Mouse (Mus musculus) myocyte (in vitro differentiated cells): ENCODE measurements at regions not wholly inside any gene's neighbourhood (a gene's known extent, or its start where the extent isn't known, plus 50 kb on each side); places are given as distances from the start of the nearest gene placed in this dataset.
A peak's percentile ranks its signal among the peaks of the same experiment; 100 is the strongest.
"Not testable (repeated sequence)": the region's sequence is repeated elsewhere in the genome, so short reads cannot be mapped to it uniquely, and the experiment has no call there.

Source experiments
- H3K27me3 ChIP-seq: one replicate; pipeline ENCODE4 v1.6.1; 2011; ENCODE audit not compliant: control insufficient read depth, insufficient read depth, insufficient read length
- H3K36me3 ChIP-seq: one replicate; pipeline ENCODE4 v1.6.1; 2011; ENCODE audit not compliant: control insufficient read depth, insufficient read depth
- H3K4me2 ChIP-seq: one replicate; pipeline ENCODE4 v1.6.1; 2011; ENCODE audit warnings: low read depth, control low read depth
- H3K4me3 ChIP-seq: one replicate; pipeline ENCODE4 v1.5.1; 2011; ENCODE audit warnings: mild to moderate bottlenecking, control low read depth, moderate library complexity
- H3K79me2 ChIP-seq: one replicate; pipeline ENCODE4 v1.6.1; 2011; ENCODE audit not compliant: control insufficient read depth, insufficient read depth
- H3ac ChIP-seq: one replicate; pipeline ENCODE4 v1.6.1; 2011; ENCODE audit not compliant: control insufficient read depth, insufficient read length
- CEBPB ChIP-seq: IDR thresholded peaks from 2 replicates; pipeline ENCODE4 v1.6.1; 2011; ENCODE audit warnings: mild to moderate bottlenecking, moderate library complexity; ENCODE audit not compliant: poor library complexity, insufficient read depth, severe bottlenecking
- E2F4 ChIP-seq: IDR thresholded peaks from one replicate; pipeline ENCODE4 v1.6.1; 2011; ENCODE audit warnings: mild to moderate bottlenecking, control low read depth, moderate library complexity; ENCODE audit not compliant: insufficient read depth
- MAX ChIP-seq: IDR thresholded peaks from one replicate; pipeline ENCODE4 v1.6.1; 2011; ENCODE audit warnings: low read depth, mild to moderate bottlenecking, control low read depth
- MYOD1 ChIP-seq, 3 experiments: IDR thresholded peaks; one replicate each; pipeline ENCODE4 v1.6.1; 2011; ENCODE audit warnings: control low read depth in 2 of 3, low read depth in 2 of 3, mild to moderate bottlenecking in 2 of 3, moderate library complexity in 1 of 3; ENCODE audit not compliant: insufficient read length in 2 of 3, control insufficient read depth in 1 of 3
- MYOG ChIP-seq, 3 experiments: IDR thresholded peaks; one replicate each; pipeline ENCODE4 v1.6.1; 2011; ENCODE audit warnings: control low read depth in 2 of 3, low read depth in 2 of 3, mild to moderate bottlenecking in 2 of 3; ENCODE audit not compliant: insufficient read length in 2 of 3, control insufficient read depth in 1 of 3, insufficient read depth in 1 of 3
- POLR2A ChIP-seq: IDR thresholded peaks from one replicate; pipeline ENCODE4 v1.6.1; 2011; ENCODE audit warnings: low read depth, mild to moderate bottlenecking, control low read depth, moderate library complexity; ENCODE audit not compliant: insufficient read length
- POLR2AphosphoS2 ChIP-seq: IDR thresholded peaks from one replicate; pipeline ENCODE4 v1.6.1; 2011; ENCODE audit warnings: low read depth, control low read depth; ENCODE audit not compliant: insufficient read length
- REST ChIP-seq: IDR thresholded peaks from one replicate; pipeline ENCODE4 v1.6.1; 2011; ENCODE audit warnings: mild to moderate bottlenecking, control low read depth, moderate library complexity; ENCODE audit not compliant: insufficient read depth, insufficient read length
- SRF ChIP-seq: IDR thresholded peaks from one replicate; pipeline ENCODE4 v1.6.1; 2011; ENCODE audit warnings: low read depth; ENCODE audit not compliant: control insufficient read depth, insufficient read length
- TCF12 ChIP-seq: IDR thresholded peaks from one replicate; pipeline ENCODE4 v1.6.1; 2011; ENCODE audit warnings: mild to moderate bottlenecking, control low read depth; ENCODE audit not compliant: poor library complexity, insufficient read depth, severe bottlenecking
- TCF3 ChIP-seq: IDR thresholded peaks from one replicate; pipeline ENCODE4 v1.6.1; 2011; ENCODE audit warnings: low read depth, control low read depth; ENCODE audit not compliant: insufficient read length
- USF1 ChIP-seq: IDR thresholded peaks from one replicate; pipeline ENCODE4 v1.6.1; 2011; ENCODE audit warnings: low read depth, mild to moderate bottlenecking, control low read depth, moderate library complexity

GRCm38 (mm10) chr10:16171251-16171650 is 1453.2 kb upstream of the Gje1 start:
- Histone ChIP-seq H3K4me2 (peak overlapping the region; percentile 62), H3K4me3 (no peak overlapping the region), H3K36me3 (no peaks in the 10 kb centered on the region), H3ac (no peak overlapping the region), H3K79me2 (no peaks in the 10 kb centered on the region), H3K27me3 (no peaks in the 10 kb centered on the region)
- TF ChIP-seq USF1, result peak; percentile 96
- no peak for TF ChIP-seq POLR2AphosphoS2

GRCm38 (mm10) chr10:16159542-16159941 is 1441.5 kb upstream of the Gje1 start:
- H3K79me2 ChIP-seq, H3K4me3 ChIP-seq, H3K27me3 ChIP-seq, H3K36me3 ChIP-seq, H3ac ChIP-seq: not testable (repeated sequence)
- TF ChIP-seq CEBPB, result 0 out of 2 replicates have a peak, but pooled peaks have one; percentile 55
- peak overlapping the region; percentile 35 for H3K4me2 ChIP-seq

- Histone ChIP-seq H3K4me2 (no peak overlapping the region), H3K27me3 (no peaks in the 10 kb centered on the region)
- TF ChIP-seq E2F4 (no peak), REST (no peak), MAX (no peak), CEBPB (no peak), MYOD1 (IDR thresholded peaks at IDR 0.05; ENCODE audit: control insufficient read depth in 1 of 3, insufficient read length in 2 of 3, low read depth in 2 of 3) (no peak), POLR2AphosphoS2 (no peak), USF1 (no peak)
Measured at GRCm38 (mm10) chr10:16158445-16158844, 1440.4 kb upstream of the Gje1 start.

GRCm38 (mm10) chr10:16156954-16157353 is 1438.9 kb upstream of the Gje1 start:
- TF ChIP-seq CEBPB (no peak), TCF3 (no peak), POLR2AphosphoS2 (no peak), E2F4 (no peak), USF1 (no peak), REST (no peak), MYOG (IDR thresholded peaks at IDR 0.05; ENCODE audit: control insufficient read depth in 1 of 3, insufficient read depth in 1 of 3, insufficient read length in 2 of 3, low read depth in 2 of 3) (no peak), SRF (no peak)
- H3K79me2 ChIP-seq, result no peaks in the 10 kb centered on the region

More at GRCm38 (mm10) chr10:16158445-16158844, 1440.4 kb upstream of the Gje1 start:
- H3K36me3 ChIP-seq, result no peaks in the 10 kb centered on the region
- no peaks in the 10 kb centered on the region for H3K79me2 ChIP-seq
- no peak overlapping the region for H3K4me3 ChIP-seq
- no peak overlapping the region for H3ac ChIP-seq

GRCm38 (mm10) chr10:16148991-16149390 is 1431.0 kb upstream of the Gje1 start:
- Histone ChIP-seq H3ac (no peak overlapping the region), H3K27me3 (no peaks in the 10 kb centered on the region), H3K4me3 (no peak overlapping the region), H3K79me2 (no peaks in the 10 kb centered on the region), H3K36me3 (no peaks in the 10 kb centered on the region), H3K4me2 (no peak overlapping the region)
- no peak for TF ChIP-seq TCF12

More at GRCm38 (mm10) chr10:16156954-16157353, 1438.9 kb upstream of the Gje1 start:
- Histone ChIP-seq H3K4me3 (no peak overlapping the region), H3K36me3 (no peaks in the 10 kb centered on the region), H3K27me3 (no peaks in the 10 kb centered on the region), H3ac (no peak overlapping the region), H3K4me2 (no peak overlapping the region)

- Histone ChIP-seq H3K4me2 (no peak overlapping the region), H3K79me2 (no peaks in the 10 kb centered on the region), H3K36me3 (no peaks in the 10 kb centered on the region), H3K4me3 (no peak overlapping the region), H3ac (no peak overlapping the region), H3K27me3 (no peaks in the 10 kb centered on the region)
- TF ChIP-seq MYOD1 (IDR thresholded peaks at IDR 0.05; ENCODE audit: control insufficient read depth in 1 of 3, insufficient read length in 2 of 3, low read depth in 2 of 3), result no peak
- TF ChIP-seq REST, result no peak
- no peak for TF ChIP-seq MAX
- TF ChIP-seq TCF12, result no peak
- no peak for TF ChIP-seq POLR2A
- no peak for TF ChIP-seq E2F4
- TF ChIP-seq TCF3, result no peak
- TF ChIP-seq POLR2AphosphoS2, result no peak
- TF ChIP-seq MYOG (IDR thresholded peaks at IDR 0.05; ENCODE audit: control insufficient read depth in 1 of 3, insufficient read depth in 1 of 3, insufficient read length in 2 of 3, low read depth in 2 of 3), result no peak
- no peak for TF ChIP-seq CEBPB
- TF ChIP-seq USF1, result no peak
- TF ChIP-seq SRF, result no peak
Measured at GRCm38 (mm10) chr10:16145397-16145796, 1427.4 kb upstream of the Gje1 start.
